Mouse (Mus musculus) hindbrain, embryonic 11.5 days (tissue): ENCODE measurements around the gene Reg3a. TPM values are rescaled to one million over a fixed set of nuclear protein-coding genes. Genes with fewer than 3 reads are reported as not detected.
"Not testable (repeated sequence)": the region's sequence is repeated elsewhere in the genome, so short reads cannot be mapped to it uniquely, and the experiment has no call there.

ENCODE experiments used
- ATAC-seq: fragments of 200-750 bp; cut with Nextera tagmentation; 2 replicates; pipeline ENCODE4 v1.8.0; 2017; ENCODE audit warnings: mild to moderate bottlenecking, moderate TSS enrichment, moderate library complexity; ENCODE audit not compliant: low FRiP score
- DNase-seq: peaks from one replicate; pipeline ENCODE4 v3.0.0-alpha.2; 2015; ENCODE audit warnings: low spot score
- H3K27ac ChIP-seq: fragments of 300-500 bp; sonication (generic); 2 replicates; pipeline ENCODE4 v1.5.1; 2014; ENCODE audit warnings: mild to moderate bottlenecking, low read depth, low read length
- H3K27me3 ChIP-seq: fragments of 300-500 bp; sonication (generic); 2 replicates; pipeline ENCODE4 v1.6.1; 2014; ENCODE audit warnings: mild to moderate bottlenecking, low read length, moderate library complexity, mixed read lengths; ENCODE audit not compliant: control insufficient read depth, insufficient read depth
- H3K36me3 ChIP-seq: fragments of 300-500 bp; sonication (generic); 2 replicates; pipeline ENCODE4 v1.6.1; 2014; ENCODE audit warnings: mild to moderate bottlenecking, low read length, moderate library complexity, mixed read lengths; ENCODE audit not compliant: control insufficient read depth, insufficient read depth
- H3K4me1 ChIP-seq: fragments of 300-500 bp; sonication (generic); replicated peaks from 2 replicates; pipeline ENCODE4 v1.6.1; 2014; ENCODE audit warnings: low read length, mixed read lengths; ENCODE audit not compliant: control insufficient read depth, insufficient read depth
- H3K4me2 ChIP-seq: fragments of 300-500 bp; sonication (generic); replicated peaks from 2 replicates; pipeline ENCODE4 v1.6.1; 2014; ENCODE audit warnings: mild to moderate bottlenecking, low read depth, low read length
- H3K4me3 ChIP-seq: fragments of 300-500 bp; sonication (generic); 2 replicates; pipeline ENCODE4 v1.5.1; 2014; ENCODE audit warnings: low read depth, low read length
- H3K9ac ChIP-seq: fragments of 300-500 bp; sonication (generic); 2 replicates; pipeline ENCODE4 v1.6.1; 2014; ENCODE audit warnings: low read depth, low read length
- H3K9me3 ChIP-seq: fragments of 300-500 bp; sonication (generic); 2 replicates; pipeline ENCODE4 v1.6.1; 2016; ENCODE audit warnings: low read length; ENCODE audit not compliant: control insufficient read depth
- WGBS: fragments of 180-500 bp; shearing (Covaris S2); extraction: QIAGEN DNeasy Blood & Tissue Kit; methylation state at CpG from one replicate; pipeline ENCODE4 v1.1.7; 2014; 5-methylcytosine and 5-hydroxymethylcytosine counted together
- polyA plus RNA-seq: library from polyadenylated mRNA; unstranded; fragments of >200 nt; fragmentation: Nextera tagmentation; extraction: Ambion mirVana; gene quantifications from 2 replicates; pipeline ENCODE4 v1.2.1, GENCODE M21; 2014

The Reg3a gene
- polyA plus RNA-seq = not detected in 2 replicates

DNA sequence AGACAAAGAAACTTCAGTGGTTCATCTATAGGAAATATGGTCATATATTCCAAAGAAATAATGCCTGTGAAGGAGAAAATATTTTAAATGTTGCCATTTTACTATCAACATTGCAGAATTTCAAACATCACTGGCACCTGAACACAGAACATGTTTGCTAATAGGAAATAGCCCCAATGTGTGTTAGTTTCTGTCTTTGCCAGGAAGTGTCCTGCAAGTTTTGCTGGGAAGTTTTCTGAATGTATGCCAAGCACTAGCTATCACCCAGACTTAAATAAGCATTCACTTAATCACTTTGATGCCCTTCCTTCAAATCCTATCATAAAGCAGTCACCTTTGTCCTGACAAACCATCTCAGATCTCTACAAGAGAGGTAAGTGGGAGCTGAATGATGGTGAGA, at the start of gene Reg3a:
Gene Reg3a, plus strand, starts transcription at position 301 of the 400 bp plus-strand sequence.
- no peaks in the 10 kb centered on the region for H3K27me3 ChIP-seq

GRCm38 (mm10) chr6:78331919-78332569, 48.5 kb upstream of the Reg3a start:
- WGBS = 47% methylated on average over 7 of the region's 7 CpGs

More for the DNA sequence above, at the start of gene Reg3a:
- H3K36me3 ChIP-seq = no peaks in the 10 kb centered on the region
- DNase-seq = no peak
- H3K4me2 ChIP-seq = no peak within 1 kb of the TSS
- no peak within 1 kb of the TSS for H3K27ac ChIP-seq
- no peaks in the 10 kb centered on the region for H3K9me3 ChIP-seq
- H3K4me3 ChIP-seq = no peak within 1 kb of the TSS
- ATAC-seq = no peak
- no peaks in the 10 kb centered on the region for H3K4me1 ChIP-seq
- H3K9ac ChIP-seq = no peak within 1 kb of the TSS

GRCm38 (mm10) chr6:78340296-78340695, 40.2 kb upstream of the Reg3a start:
- H3K4me1 ChIP-seq = no peaks in the 10 kb centered on the region
- DNase-seq (no peak), ATAC-seq (no peak)
- no peak overlapping the region for H3K4me2 ChIP-seq
- no peaks in the 10 kb centered on the region for H3K36me3 ChIP-seq
- H3K9ac ChIP-seq = no peak overlapping the region
- no peaks in the 10 kb centered on the region for H3K9me3 ChIP-seq
- H3K27ac ChIP-seq = no peak overlapping the region
- H3K4me3 ChIP-seq = no peak overlapping the region
- H3K27me3 ChIP-seq = no peaks in the 10 kb centered on the region

More at GRCm38 (mm10) chr6:78331919-78332569, 48.5 kb upstream of the Reg3a start:
- H3K4me2 ChIP-seq = no peak overlapping the region
- no peaks in the 10 kb centered on the region for H3K27me3 ChIP-seq
- DNase-seq = peak; percentile 47
- H3K27ac ChIP-seq = no peak overlapping the region
- H3K9me3 ChIP-seq = no peaks in the 10 kb centered on the region
- no peaks in the 10 kb centered on the region for H3K36me3 ChIP-seq
- ATAC-seq = peak; percentile 53; the same call in 1 of the 2 replicates
- H3K9ac ChIP-seq = no peak overlapping the region
- H3K4me3 ChIP-seq = no peak overlapping the region
- H3K4me1 ChIP-seq = no peaks in the 10 kb centered on the region

DNA sequence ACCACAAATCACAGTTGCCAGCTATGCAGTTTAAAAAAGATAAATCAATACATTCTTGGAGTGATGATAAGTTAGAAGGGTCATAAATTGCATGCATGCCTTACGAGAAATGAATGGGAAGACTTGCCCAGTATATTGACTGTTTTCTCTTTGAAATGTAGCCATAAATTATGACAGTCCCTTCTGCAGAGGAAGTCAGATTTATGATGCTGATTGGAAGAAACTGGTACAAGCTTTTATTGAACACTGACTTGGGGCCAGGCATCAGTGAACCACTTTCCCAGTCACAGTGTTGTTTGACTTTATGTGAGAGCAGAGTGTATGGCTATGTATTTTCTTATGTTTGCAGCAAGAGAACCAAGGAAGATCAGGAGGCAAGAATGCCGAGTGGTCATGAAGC, 38.8 kb upstream of the Reg3a start:
- Histone ChIP-seq H3K27me3 (no peaks in the 10 kb centered on the region), H3K36me3 (no peaks in the 10 kb centered on the region), H3K4me2 (no peak overlapping the region), H3K9ac (no peak overlapping the region), H3K27ac (no peak overlapping the region), H3K4me1 (no peaks in the 10 kb centered on the region), H3K9me3 (no peaks in the 10 kb centered on the region), H3K4me3 (no peak overlapping the region)
- ATAC-seq (no peak), DNase-seq (no peak)
- WGBS = 85% methylated on average over 2 of the region's 2 CpGs

- Histone ChIP-seq H3K4me3 (no peak overlapping the region), H3K9me3 (no peaks in the 10 kb centered on the region), H3K27ac (no peak overlapping the region), H3K27me3 (no peaks in the 10 kb centered on the region), H3K36me3 (no peaks in the 10 kb centered on the region), H3K4me1 (no peaks in the 10 kb centered on the region), H3K4me2 (no peak overlapping the region), H3K9ac (no peak overlapping the region)
- no peak for ATAC-seq
- 81% methylated on average over 2 of the region's 2 CpGs for WGBS
- no peak for DNase-seq
Measured at GRCm38 (mm10) chr6:78361971-78362563, 18.4 kb upstream of the Reg3a start.

GRCm38 (mm10) chr6:78370357-78370756, 10.2 kb upstream of the Reg3a start, which contains the start of gene Reg3b:
Gene Reg3b, plus strand, starts transcription at chr6:78370657.
- no peak within 1 kb of the TSS for H3K4me3 ChIP-seq
- DNase-seq (no peak), ATAC-seq (no peak)
- H3K4me1 ChIP-seq = no peaks in the 10 kb centered on the region
- no peaks in the 10 kb centered on the region for H3K9me3 ChIP-seq
- no peak within 1 kb of the TSS for H3K9ac ChIP-seq
- H3K27me3 ChIP-seq = no peaks in the 10 kb centered on the region
- H3K27ac ChIP-seq = no peak within 1 kb of the TSS
- H3K36me3 ChIP-seq = no peaks in the 10 kb centered on the region
- H3K4me2 ChIP-seq = no peak within 1 kb of the TSS
- WGBS = 94% methylated on average over 2 of the region's 2 CpGs

DNA sequence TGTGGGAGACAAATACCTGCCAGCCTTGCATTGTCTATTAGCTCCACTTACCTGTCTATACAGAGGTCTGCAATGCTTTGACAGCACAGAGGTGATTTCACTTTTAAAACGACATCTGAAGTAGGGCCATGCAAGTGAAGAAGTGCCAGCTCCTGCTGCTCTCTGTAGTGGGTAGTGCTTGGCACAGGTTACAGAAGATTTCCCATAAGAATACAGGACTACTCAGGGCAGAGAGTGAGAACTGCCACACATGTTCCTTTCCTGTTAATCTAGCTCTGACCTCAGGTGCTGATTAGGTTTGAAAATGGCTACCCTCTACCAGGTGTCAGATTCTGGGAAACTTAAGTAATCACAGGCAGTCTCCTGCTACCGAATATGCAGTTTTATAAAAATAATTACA, 1.7 kb upstream of the Reg3a start, which contains the start of gene Reg3d:
Gene Reg3d, minus strand, starts transcription at position 101 of the 400 bp plus-strand sequence.
- no peak within 1 kb of the TSS for H3K27ac ChIP-seq
- H3K9ac ChIP-seq = no peak within 1 kb of the TSS
- no peaks in the 10 kb centered on the region for H3K9me3 ChIP-seq
- no peak within 1 kb of the TSS for H3K4me2 ChIP-seq
- H3K27me3 ChIP-seq = no peaks in the 10 kb centered on the region
- DNase-seq (no peak), ATAC-seq (no peak)
- H3K4me3 ChIP-seq = no peak within 1 kb of the TSS
- no peaks in the 10 kb centered on the region for H3K4me1 ChIP-seq
- no peaks in the 10 kb centered on the region for H3K36me3 ChIP-seq
- WGBS = 73% methylated on average over 2 of the region's 2 CpGs

GRCm38 (mm10) chr6:78385609-78386008, 5.1 kb downstream of the Reg3a start:
- no peak overlapping the region for H3K4me3 ChIP-seq
- no peak overlapping the region for H3K27ac ChIP-seq
- H3K9me3 ChIP-seq = no peaks in the 10 kb centered on the region
- H3K4me2 ChIP-seq = no peak overlapping the region
- no peak overlapping the region for H3K9ac ChIP-seq
- no peaks in the 10 kb centered on the region for H3K27me3 ChIP-seq
- no peak for DNase-seq
- no peaks in the 10 kb centered on the region for H3K4me1 ChIP-seq
- ATAC-seq = no peak
- H3K36me3 ChIP-seq = no peaks in the 10 kb centered on the region
- 87% methylated on average over 3 of the region's 3 CpGs for WGBS

- H3K9me3 ChIP-seq, DNase-seq, H3K4me3 ChIP-seq, H3K27ac ChIP-seq, ATAC-seq, H3K27me3 ChIP-seq, H3K4me2 ChIP-seq, H3K4me1 ChIP-seq, H3K36me3 ChIP-seq, H3K9ac ChIP-seq: not testable (repeated sequence)
- WGBS = 97% methylated on average over 4 of the region's 17 CpGs
Measured at GRCm38 (mm10) chr6:78395323-78395722, 14.8 kb downstream of the Reg3a start, which contains the start of gene Reg2. Gene Reg2, plus strand, starts transcription at chr6:78395623.
